Mouse (Mus musculus) limb, embryonic 11.5 days (tissue): Measurements from ENCODE around the gene Prkg2. TPM values are rescaled to one million over a fixed set of nuclear protein-coding genes. Genes with fewer than 3 reads are reported as not detected.

ENCODE experiments used
- ATAC-seq: fragments of 200-750 bp; cut with Nextera tagmentation; 2 replicates; pipeline ENCODE4 v1.8.0; 2017; ENCODE audit warnings: low read depth; ENCODE audit not compliant: insufficient number of reproducible peaks, low FRiP score, low TSS enrichment
- DNase-seq: peaks from one replicate; pipeline ENCODE4 v3.0.0-alpha.2; 2015; ENCODE audit warnings: low spot score
- H3K27ac ChIP-seq: fragments of 300-500 bp; sonication (generic); replicated peaks from 2 replicates; pipeline ENCODE4 v1.5.1; 2014; ENCODE audit warnings: low read depth, mild to moderate bottlenecking, low read length
- H3K27me3 ChIP-seq: fragments of 300-500 bp; sonication (generic); 2 replicates; pipeline ENCODE4 v1.6.1; 2014; ENCODE audit warnings: mild to moderate bottlenecking, low read length, mixed read lengths; ENCODE audit not compliant: control insufficient read depth, insufficient read depth
- H3K36me3 ChIP-seq: fragments of 300-500 bp; sonication (generic); 2 replicates; pipeline ENCODE4 v1.6.1; 2014; ENCODE audit warnings: mild to moderate bottlenecking, low read length, moderate library complexity, mixed read lengths; ENCODE audit not compliant: control insufficient read depth, insufficient read depth
- H3K4me1 ChIP-seq: fragments of 300-500 bp; sonication (generic); 2 replicates; pipeline ENCODE4 v1.6.1; 2014; ENCODE audit warnings: low read length, mixed read lengths; ENCODE audit not compliant: control insufficient read depth, insufficient read depth
- H3K4me2 ChIP-seq: fragments of 300-500 bp; sonication (generic); 2 replicates; pipeline ENCODE4 v1.6.1; 2014; ENCODE audit warnings: low read depth, mild to moderate bottlenecking, moderate library complexity; ENCODE audit not compliant: severe bottlenecking
- H3K4me3 ChIP-seq: fragments of 300-500 bp; sonication (generic); 2 replicates; pipeline ENCODE4 v1.5.1; 2014; ENCODE audit warnings: low read depth, low read length
- H3K9ac ChIP-seq: fragments of 300-500 bp; sonication (generic); 2 replicates; pipeline ENCODE4 v1.6.1; 2014; ENCODE audit warnings: mild to moderate bottlenecking, low read length
- H3K9me3 ChIP-seq: fragments of 300-500 bp; sonication (generic); 2 replicates; pipeline ENCODE4 v1.6.1; 2016; ENCODE audit warnings: low read length; ENCODE audit not compliant: control insufficient read depth
- WGBS: fragments of 180-500 bp; shearing (Covaris S2); extraction: QIAGEN DNeasy Blood & Tissue Kit; methylation state at CpG from one replicate; pipeline ENCODE4 v1.1.7; 2014; 5-methylcytosine and 5-hydroxymethylcytosine counted together
- polyA plus RNA-seq: library from polyadenylated mRNA; unstranded; fragments of >200 nt; fragmentation: Nextera tagmentation; extraction: Ambion mirVana; gene quantifications from 2 replicates; pipeline ENCODE4 v1.2.1, GENCODE M21; 2014

Gene Prkg2
- polyA plus RNA-seq, 1 experiment from 2014 or later: 1.7 TPM

DNA sequence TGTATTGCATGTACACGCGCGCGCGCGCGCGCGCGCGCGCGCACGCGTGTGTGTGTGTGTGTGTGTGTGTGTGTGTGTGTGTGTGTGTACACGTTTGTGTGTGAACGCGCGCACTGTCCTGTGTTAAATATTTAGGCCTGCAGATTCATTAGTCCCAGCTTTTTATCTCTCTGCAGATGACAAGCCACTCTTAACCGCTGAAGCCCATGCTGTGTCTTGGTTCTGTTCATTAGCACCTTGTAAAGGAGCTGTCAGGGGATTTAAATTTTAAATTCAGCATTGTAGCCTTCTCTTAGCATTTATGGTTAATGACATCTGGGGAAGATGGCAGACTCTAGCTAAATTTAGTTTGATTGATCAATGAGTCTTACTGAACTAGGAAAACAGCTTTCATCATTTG, 90.5 kb downstream of the Prkg2 start:
- Histone ChIP-seq H3K4me3 (no peak overlapping the region), H3K4me1 (no peaks in the 10 kb centered on the region), H3K36me3 (no peaks in the 10 kb centered on the region), H3K9me3 (no peaks in the 10 kb centered on the region), H3K27ac (no peak overlapping the region), H3K27me3 (no peaks in the 10 kb centered on the region), H3K4me2 (no peak overlapping the region), H3K9ac (no peak overlapping the region)
- DNase-seq (no peak), ATAC-seq (no peak)
- WGBS: 83% methylated on average over 20 of the region's 20 CpGs

DNA sequence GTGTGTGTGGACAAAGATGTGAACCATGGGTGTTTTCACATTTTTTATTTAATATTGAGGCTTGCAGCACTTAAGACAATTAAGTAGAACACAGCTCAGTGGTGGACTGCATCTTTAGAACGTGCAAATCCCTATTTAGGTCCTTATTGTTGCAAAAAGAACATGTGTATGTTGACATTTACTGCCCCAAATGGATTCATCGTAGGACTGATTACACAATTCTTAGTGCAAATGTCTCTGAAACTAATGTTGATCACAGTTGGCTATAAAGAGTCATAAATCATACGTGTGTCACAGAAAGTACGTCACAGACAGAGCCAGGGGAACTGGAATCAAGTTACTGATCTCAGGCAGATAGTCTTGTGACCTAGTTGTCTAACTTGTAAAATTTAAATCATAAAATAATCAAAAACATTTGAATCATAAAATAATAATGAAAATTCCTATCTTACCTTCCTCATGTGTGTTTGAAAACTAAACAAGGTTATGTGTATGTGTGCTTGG, 91.0 kb downstream of the Prkg2 start:
- no peak overlapping the region for H3K4me2 ChIP-seq
- no peaks in the 10 kb centered on the region for H3K27me3 ChIP-seq
- 44% methylated on average over 4 of the region's 4 CpGs for WGBS
- no peaks in the 10 kb centered on the region for H3K4me1 ChIP-seq
- ATAC-seq (no peak), DNase-seq (no peak)
- no peak overlapping the region for H3K4me3 ChIP-seq
- no peaks in the 10 kb centered on the region for H3K9me3 ChIP-seq
- H3K36me3 ChIP-seq: no peaks in the 10 kb centered on the region
- no peak overlapping the region for H3K9ac ChIP-seq
- H3K27ac ChIP-seq: no peak overlapping the region

DNA sequence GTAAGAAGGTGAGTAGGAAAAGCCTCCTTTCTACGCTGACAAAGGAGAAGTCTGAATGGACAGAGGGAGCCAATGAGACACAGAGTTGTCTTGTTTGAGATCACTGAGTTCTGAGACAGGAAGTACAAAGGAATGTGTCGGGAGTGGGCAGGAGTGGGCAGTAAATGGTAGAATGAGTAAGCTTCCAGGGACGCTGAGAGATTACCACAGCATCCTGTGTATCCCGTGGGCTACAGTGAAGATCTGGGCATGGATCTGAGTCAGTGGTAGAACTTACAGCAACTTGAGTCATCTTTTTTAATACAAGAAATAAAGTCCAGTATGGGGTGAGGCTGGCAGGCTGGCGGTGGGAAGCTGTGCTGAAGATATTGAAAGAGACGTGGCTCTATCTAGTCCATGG, 93.4 kb downstream of the Prkg2 start:
- ATAC-seq (no peak), DNase-seq (no peak)
- Histone ChIP-seq H3K36me3 (no peaks in the 10 kb centered on the region), H3K9me3 (no peaks in the 10 kb centered on the region), H3K27me3 (no peaks in the 10 kb centered on the region), H3K27ac (no peak overlapping the region), H3K4me2 (no peak overlapping the region), H3K4me1 (peaks cover 2% of the 10 kb centered on the region; the same call in 1 of the 2 replicates), H3K9ac (no peak overlapping the region), H3K4me3 (no peak overlapping the region)
- 65% methylated on average over 6 of the region's 6 CpGs for WGBS

- Histone ChIP-seq H3K9ac (no peak overlapping the region), H3K4me2 (no peak overlapping the region), H3K4me1 (peaks cover 2% of the 10 kb centered on the region; the same call in 1 of the 2 replicates), H3K27me3 (no peaks in the 10 kb centered on the region), H3K9me3 (no peaks in the 10 kb centered on the region), H3K36me3 (no peaks in the 10 kb centered on the region), H3K4me3 (no peak overlapping the region), H3K27ac (no peak overlapping the region)
- peak; percentile 52 for DNase-seq
- WGBS: 3% methylated on average over 6 of the region's 6 CpGs
- ATAC-seq: 0 out of 2 replicates have a peak, but pooled peaks have one; percentile 31
Observed at GRCm38 (mm10) chr5:98940731-98941130, 96.4 kb downstream of the Prkg2 start.

GRCm38 (mm10) chr5:98939631-98940208, 97.4 kb downstream of the Prkg2 start:
- 61% methylated on average over 6 of the region's 6 CpGs for WGBS
- Histone ChIP-seq H3K9me3 (no peaks in the 10 kb centered on the region), H3K4me2 (no peak overlapping the region), H3K4me3 (no peak overlapping the region), H3K36me3 (no peaks in the 10 kb centered on the region), H3K9ac (no peak overlapping the region), H3K4me1 (peaks cover 2% of the 10 kb centered on the region; the same call in 1 of the 2 replicates), H3K27me3 (no peaks in the 10 kb centered on the region), H3K27ac (no peak overlapping the region)
- no peak for ATAC-seq
- DNase-seq: no peak

DNA sequence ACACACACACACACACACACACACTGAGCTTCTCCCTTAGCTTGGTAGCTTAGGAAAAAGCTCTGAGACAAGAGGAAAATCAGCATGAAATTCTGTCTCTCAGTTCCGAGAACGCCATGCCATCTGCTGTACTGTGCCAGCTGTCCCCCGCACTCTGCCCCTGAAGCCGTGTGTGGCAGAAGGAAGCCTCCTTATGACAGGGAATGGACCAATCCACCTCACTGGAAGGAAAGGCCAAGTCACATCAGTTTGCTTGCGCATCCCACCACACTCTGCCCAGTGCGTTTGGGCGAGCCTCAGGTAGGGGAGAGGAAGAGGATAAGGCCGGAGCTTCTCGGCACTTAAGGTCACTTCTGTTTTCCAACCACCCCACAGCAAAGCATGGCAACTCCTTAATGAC, 98.0 kb downstream of the Prkg2 start:
- Histone ChIP-seq H3K27ac (no peak overlapping the region), H3K36me3 (no peaks in the 10 kb centered on the region), H3K27me3 (no peaks in the 10 kb centered on the region), H3K4me2 (no peak overlapping the region), H3K4me3 (no peak overlapping the region), H3K9me3 (no peaks in the 10 kb centered on the region), H3K9ac (no peak overlapping the region), H3K4me1 (peaks cover 2% of the 10 kb centered on the region; the same call in 1 of the 2 replicates)
- ATAC-seq (no peak), DNase-seq (no peak)
- WGBS: 79% methylated on average over 9 of the region's 9 CpGs

DNA sequence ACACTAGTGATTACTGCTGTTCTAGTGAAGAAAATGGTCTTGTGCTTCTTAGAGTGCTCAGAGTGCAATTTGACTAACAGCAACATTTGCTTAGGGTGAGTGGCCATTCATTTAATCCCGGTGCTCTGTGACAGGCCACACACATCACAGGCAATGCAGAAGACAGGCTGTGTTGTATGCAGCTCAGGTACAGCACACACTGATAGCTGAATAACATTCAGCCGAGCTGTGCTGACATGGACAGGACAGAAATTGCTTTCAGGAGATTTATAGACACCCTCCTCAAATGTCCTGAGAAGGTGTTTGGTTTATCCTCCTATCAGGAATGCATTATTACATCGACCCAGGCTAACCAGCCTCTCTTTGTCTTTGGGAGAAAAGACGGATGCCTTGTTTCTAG, 99.3 kb downstream of the Prkg2 start:
- no peak for ATAC-seq
- 27% methylated on average over 4 of the region's 4 CpGs for WGBS
- H3K4me2 ChIP-seq: no peak overlapping the region
- no peaks in the 10 kb centered on the region for H3K36me3 ChIP-seq
- H3K4me1 ChIP-seq: peaks cover 2% of the 10 kb centered on the region; the same call in 1 of the 2 replicates
- DNase-seq: no peak
- H3K9ac ChIP-seq: no peak overlapping the region
- no peaks in the 10 kb centered on the region for H3K27me3 ChIP-seq
- no peak overlapping the region for H3K4me3 ChIP-seq
- no peaks in the 10 kb centered on the region for H3K9me3 ChIP-seq
- H3K27ac ChIP-seq: no peak overlapping the region

- ATAC-seq (no peak), DNase-seq (peak; percentile 55)
- Histone ChIP-seq H3K9ac (no peak overlapping the region), H3K4me2 (no peak overlapping the region), H3K36me3 (no peaks in the 10 kb centered on the region), H3K4me1 (peaks cover 2% of the 10 kb centered on the region; the same call in 1 of the 2 replicates), H3K27me3 (no peaks in the 10 kb centered on the region), H3K9me3 (no peaks in the 10 kb centered on the region), H3K4me3 (no peak overlapping the region), H3K27ac (no peak overlapping the region)
- 13% methylated on average over 2 of the region's 2 CpGs for WGBS
Observed at GRCm38 (mm10) chr5:98936650-98937049, 100.5 kb downstream of the Prkg2 start.

- H3K27ac ChIP-seq: no peak overlapping the region
- H3K4me3 ChIP-seq: no peak overlapping the region
- H3K4me2 ChIP-seq: no peak overlapping the region
- no peak overlapping the region for H3K9ac ChIP-seq
- H3K4me1 ChIP-seq: peaks cover under 1% of the 10 kb centered on the region; the same call in 1 of the 2 replicates
- no peaks in the 10 kb centered on the region for H3K9me3 ChIP-seq
- DNase-seq (peak; percentile 27), ATAC-seq (no peak)
- no peaks in the 10 kb centered on the region for H3K36me3 ChIP-seq
- no peaks in the 10 kb centered on the region for H3K27me3 ChIP-seq
- WGBS: 63% methylated on average over 8 of the region's 8 CpGs
Observed at GRCm38 (mm10) chr5:98935930-98936329, 101.2 kb downstream of the Prkg2 start.
